Mouse (Mus musculus): ENCODE data around the gene Akap13.

DNA sequence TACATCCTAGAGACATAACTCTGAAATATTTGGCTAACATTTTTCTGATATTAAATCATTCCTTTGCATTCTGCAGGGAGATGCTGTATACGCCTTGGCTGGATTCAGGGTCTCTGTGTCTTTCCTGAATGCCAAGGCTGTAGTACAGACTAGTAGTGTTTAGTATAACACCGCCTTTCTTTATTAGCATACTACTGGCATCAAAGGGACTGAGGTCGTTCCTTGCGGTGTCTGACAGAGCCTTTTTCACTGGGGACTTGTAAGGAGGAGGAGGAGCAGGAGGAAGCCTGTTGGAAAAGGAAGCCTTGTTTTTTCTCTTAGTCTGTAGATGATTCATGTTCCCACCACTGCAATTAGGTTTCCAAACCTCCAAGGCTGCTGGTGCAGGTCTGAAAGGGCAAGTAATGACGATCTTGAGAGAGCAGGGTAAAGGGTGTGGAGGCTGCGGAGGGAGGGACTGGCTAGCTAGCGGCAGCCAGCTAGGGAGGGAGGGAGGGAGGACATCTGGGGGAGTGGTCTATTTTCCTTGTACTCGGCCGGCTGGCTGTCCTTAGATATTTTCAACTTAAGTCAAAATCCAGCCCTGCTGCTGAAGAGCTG, 186.9 kb downstream of the Akap13 start:
- TF ChIP-seq EP300 (IDR thresholded peaks at IDR 0.05; ENCODE audit: low read depth) (no peak), CTCF (IDR thresholded peaks at IDR 0.05; ENCODE audit: low read depth) (no peak)
